Mouse (Mus musculus) frontal cortex, postnatal 25 days (tissue): ENCODE results near the gene Ush1g.

Experiments
- DNase-seq, 2 experiments: peaks; one replicate each; pipeline ENCODE4 v3.0.0; 2022; ENCODE audit warnings: low spot score in 2 of 2

The Ush1g gene

DNA sequence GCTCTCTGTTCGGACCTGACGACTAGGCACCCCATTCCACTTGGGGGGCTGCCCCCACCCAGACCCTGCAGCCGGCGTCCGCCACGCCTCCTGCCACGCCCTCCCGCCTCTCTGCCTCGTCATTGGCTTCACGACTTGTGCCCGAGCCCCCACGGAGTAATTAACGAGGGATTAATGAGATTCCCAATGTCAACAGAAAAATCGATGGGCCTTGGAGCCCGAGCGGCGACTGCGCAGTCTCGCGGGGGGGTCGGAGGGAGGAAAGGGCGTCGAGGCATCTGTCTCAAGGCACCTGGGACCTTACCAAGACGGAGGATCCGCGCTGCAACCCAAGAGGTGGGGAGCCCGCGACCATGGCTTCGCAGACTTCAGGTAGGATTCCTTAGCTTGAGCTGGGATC is 12.7 kb upstream of the Ush1g start, which contains the start of gene Otop3:
Gene Otop3, plus strand, starts transcription at position 201 of the 400 bp plus-strand sequence.
- no peak for DNase-seq

DNA sequence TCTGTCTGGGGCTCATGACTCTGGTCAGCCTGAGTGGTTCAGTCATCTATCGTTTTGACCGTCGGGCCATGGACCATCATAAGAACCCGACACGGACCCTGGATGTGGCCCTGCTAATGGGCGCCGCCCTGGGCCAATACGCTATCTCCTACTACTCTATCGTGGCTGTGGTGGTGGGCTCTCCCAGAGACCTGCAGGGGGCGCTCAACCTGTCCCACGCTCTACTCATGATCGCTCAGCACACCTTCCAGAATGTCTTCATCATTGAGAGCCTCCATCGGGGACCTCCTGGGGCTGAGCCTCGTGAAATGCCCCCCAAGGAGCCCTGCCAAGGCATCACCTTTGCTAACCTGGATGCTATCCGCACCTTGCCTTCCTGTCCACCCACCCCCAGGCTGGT is 7.5 kb upstream of the Ush1g start:
- no peak for DNase-seq

DNA sequence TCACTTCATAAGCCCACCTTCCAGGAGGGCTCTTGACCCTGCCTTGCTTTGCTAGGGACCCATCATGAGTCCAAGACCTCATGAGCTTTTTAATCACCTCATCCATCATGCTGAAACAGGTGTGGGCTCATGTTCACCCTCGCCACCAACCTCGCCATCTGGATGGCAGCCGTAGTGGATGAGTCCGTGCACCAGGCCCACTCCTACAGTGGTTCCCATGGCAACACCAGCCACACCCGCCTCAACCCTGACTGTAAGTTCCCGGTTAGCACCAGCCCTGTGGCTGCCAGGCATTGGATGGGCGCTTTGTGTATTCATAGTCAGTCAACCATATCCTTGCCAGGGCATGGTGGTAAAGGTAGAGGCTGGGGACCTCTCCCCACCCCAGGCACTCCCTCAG is 4.9 kb upstream of the Ush1g start:
- peak in 1 of 2 experiments; percentile 41 for DNase-seq

DNA sequence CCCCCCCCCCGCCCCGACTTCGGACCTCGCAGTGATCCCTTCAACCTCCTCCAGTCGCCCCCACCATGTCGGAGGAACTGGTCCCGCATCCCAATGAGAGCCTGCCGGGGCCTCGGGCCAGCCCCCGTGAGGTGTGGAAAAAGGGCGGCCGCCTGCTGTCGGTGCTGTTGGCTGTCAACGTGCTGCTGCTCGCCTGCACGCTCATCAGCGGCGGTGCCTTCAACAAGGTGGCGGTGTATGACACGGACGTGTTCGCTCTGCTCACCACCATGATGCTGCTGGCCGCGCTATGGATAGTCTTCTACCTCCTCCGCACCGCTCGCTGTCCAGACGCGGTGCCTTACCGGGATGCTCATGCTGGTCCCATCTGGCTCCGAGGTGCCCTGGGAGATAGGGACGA is 1.5 kb upstream of the Ush1g start:
- no peak for DNase-seq

DNA sequence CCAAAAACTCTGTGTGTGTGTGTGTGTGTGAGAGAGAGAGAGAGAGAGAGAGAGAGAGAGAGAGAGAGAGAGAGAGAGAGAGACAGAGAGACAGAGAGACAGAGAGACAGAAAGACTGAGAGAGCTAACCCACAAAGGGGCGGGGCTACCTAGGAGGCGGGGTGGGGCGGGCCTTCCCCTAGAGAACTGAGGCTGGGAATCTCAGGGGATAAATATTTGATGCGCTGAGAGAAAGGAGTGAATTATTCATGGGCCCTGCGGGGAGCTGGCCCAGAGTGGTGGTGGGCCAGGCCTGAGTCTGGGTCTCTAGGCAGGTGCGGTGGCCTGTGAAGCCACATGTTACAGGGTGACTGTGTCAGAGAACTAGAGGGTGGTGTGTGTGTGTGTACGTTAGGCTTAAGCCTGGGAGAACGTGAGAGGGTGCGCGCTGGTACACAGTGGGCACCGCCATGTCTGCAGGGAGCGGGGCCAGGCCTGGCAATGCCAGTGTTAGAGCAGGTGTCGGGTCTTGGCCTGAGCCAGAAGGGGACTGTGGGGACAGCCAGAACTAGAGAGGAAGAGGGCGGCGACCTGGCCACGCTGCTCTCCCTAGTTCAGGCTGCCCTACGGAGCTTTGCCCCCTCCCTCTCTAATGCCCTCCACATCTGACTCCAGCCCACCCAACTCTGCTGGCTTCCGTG is 2.0 kb downstream of the Ush1g start:
- DNase-seq: no peak

DNA sequence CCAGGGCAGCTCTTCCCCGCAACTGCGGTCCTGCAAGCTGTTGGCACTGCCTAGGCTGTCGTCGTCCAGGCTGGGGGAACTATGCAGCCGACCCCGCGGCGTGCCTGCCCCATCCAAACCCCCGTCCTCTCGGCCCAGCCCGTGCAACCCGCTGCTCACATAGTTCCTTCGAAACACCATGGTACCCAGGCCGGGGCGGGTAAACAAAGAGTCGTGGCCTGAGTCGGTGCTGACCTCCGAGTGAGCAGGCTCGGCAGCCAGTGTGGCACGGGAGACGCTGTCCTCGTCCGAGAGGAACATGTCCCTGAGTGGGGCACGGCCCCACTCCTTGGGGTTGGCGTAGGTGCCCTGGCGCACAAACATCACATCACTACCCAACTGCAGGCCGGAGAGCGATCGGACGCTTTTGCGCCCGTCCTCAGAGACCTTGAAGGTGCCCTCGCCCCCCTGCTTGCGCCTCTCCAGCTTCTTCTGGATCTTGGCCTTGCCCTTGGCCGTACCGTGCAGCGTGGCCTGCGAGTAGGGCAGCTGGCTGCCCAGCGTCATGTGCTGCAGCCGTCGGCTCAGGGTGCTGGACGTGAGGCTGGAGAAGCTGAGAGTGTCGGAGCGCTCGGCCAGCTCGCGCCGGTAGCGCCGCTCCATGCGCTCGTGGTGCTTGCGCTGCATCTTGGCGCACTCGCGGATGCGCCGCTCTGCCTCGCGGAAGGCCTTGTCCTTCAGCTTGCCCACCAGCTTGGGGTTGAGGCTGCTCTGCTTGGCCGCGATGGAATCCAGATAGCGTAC is 3.4 kb downstream of the Ush1g start:
- no peak for DNase-seq

DNA sequence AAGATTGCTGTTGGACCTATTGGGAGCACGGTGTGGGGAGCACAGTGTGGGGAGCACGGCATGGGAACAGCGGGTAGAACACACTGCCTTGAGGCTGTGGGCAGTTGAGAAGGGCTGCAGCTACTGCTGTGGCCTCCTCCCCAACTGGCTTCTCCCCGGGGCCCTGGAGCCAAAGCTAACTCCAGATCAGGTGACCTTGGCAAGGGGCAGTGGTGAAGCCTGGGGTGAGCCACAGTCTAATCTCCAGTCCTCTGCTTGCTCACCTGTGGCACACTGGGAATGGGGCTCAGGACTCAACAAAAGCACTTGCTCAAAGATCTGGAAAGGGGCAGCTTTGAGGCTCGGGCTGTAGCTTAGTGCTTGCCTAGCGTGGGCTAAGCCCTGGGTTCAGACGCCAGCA is 4.6 kb downstream of the Ush1g start:
- DNase-seq: no peak

DNA sequence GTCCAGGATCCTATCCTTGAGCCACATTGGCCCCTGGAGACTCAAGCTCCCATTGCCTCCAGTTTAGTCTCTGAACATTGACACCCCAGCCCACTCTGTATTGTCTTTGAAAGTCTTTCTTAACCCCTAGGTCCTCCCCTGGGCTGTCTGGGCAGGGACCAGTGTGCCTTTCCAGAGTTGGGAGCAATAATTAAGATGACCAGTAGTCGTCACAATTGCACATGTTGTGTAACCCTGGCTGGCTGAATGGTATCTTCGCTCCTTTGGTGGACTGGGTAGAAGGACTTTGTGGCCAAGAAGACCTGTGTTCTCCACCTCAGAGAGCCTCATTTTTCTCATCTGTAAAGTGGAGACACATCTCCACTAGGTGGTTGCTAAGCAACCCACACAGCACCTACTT is 7.6 kb downstream of the Ush1g start:
- no peak for DNase-seq

DNA sequence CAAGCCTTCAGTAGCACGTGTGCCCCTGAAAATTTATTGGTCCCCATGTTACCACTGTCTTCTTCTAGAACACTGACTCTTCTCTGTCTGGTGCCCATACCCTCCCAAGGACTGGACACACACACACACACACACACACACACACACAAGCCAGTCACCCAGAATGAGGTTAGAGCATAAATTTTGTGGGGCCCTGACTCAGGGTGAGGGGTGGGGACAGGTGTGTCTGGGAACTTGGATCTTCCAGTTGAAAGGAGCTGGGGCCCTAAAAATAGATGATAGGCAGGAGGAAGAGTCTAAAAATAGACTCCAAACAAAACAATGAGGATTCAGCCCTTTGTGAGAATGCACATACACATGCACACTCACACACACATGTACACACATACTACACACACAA is 13.1 kb downstream of the Ush1g start:
- DNase-seq: no peak

DNA sequence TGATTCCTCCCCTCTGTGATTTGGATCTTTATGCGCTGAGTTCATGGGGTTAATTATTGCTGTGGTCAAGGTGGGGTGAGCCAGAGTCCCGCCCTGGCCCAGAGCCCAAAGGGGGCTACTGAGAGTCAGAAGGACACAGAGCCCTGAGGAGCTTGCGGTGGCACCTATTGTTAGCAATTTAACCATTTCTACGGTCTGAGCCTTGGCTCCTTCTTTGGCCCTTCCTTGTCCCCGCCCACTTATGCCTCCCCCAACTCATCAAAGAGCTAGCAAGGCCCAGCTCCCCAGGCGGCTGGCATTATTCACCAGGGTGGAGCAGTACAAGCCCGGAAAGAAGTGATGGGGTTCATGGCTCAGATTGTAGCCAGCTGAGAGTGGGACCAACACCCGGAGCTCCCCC is 15.0 kb downstream of the Ush1g start, which contains the start of gene Otop2:
Gene Otop2, plus strand, starts transcription at position 301 of the 400 bp plus-strand sequence.
- DNase-seq: no peak

DNA sequence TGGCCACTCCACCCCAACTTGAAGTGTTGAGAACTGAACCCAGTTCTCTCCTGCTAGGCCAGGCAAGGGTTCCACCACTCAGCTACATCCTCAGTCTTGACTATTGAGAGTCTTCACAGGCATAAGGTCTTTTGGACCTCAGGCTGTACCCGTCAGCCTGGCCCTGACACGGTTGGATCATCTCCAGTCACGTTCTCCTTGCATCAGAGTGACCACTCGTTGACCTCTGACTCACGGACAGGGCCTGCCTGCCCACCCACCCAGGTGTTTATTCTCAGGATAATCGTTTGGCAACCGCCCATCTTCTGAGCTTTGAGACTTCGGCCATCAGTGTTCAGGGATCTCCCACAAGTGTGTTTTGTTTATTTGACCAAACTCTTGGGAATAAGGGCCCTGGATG is 18.7 kb downstream of the Ush1g start:
- DNase-seq: no peak

DNA sequence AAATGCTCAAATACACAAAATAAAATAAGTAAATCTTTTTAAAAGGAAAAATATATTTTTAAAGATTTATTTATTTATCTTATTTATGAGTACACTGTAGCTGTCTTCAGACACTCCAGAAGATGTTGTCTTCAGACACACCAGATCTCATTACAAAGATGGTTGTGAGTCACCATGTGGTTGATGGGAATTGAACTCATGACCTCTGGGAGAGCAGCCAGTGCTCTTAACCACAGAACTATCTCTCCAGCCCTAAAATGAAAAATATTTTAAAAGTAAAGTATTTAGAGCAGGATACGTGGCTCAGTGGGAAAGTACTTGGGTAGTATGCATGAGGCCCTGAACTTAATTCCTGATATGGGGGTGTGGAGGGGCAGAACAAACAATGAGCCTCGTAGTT is 20.5 kb downstream of the Ush1g start:
- DNase-seq: no peak

DNA sequence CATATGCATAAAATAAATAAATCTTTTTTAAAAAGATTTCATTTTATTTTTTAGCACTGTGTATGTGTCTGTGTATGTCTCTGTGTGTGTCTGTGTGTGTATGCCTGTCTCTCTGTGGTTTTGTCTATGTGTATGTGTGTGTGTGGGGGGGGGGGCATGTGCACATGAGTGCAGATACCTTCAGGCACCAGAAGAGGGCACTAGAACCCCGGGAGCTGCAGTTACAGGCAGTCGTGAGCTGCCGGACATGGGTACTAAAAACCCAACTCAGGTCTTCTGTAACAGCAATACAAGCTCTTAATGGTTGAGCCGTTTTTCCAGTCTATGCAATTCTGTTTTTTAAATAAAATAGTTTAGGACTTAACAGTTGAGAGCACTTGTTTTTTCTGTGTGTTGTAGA is 21.1 kb downstream of the Ush1g start:
- no peak for DNase-seq

DNA sequence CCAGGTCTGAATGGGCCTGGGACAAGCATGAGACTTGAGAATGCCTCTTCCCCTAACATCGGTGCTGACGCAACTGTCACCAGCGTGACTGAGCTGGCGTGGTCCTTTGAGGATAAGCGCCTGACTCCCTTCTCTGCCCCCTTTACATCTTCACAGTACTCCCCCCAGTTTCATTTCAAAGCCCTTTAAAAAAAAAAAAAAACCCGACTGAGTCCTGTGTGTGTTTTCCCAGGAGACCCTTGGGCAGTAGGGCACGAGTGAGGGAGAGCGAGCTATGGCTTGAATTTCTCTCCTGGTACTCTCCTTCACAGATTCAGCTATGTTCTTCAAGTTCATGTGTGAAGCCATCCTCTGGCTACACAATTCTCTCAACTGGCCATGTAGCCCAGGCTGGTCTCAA is 23.7 kb downstream of the Ush1g start:
- no peak for DNase-seq

DNA sequence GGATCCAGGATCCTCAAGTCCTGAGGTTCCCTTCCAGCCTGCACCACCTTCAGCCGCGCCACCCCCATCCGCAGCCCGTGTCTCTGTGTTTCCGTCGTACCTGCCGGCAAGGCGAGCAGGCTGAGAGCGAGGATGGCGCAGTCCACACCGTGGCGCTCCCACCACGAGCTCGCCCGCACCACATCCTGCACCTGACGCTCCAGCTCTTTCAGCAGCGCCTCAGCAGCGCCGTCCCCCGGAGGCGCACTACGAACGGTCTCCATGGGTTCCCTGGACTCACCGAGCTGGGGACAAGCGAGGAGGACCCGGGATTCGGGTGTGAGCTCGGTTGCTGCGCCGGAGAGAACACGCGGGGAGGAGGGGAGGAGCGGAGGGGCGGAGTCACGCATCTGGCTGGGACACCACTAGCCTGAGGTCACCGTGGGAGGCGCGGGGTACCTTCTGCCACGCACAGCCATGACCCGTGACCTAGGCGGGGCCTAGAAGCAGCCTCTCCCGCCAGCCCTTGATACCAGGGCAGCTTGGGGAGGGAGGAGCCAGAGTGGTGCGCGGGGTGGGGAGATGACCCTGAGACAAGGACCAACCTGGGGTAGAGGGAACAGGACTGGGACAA is 24.5 kb downstream of the Ush1g start, which contains the start of gene Fads6:
Gene Fads6, minus strand, starts transcription at position 450 of the 613 bp plus-strand sequence.
- peak in 1 of 2 experiments; percentile 60 for DNase-seq

DNA sequence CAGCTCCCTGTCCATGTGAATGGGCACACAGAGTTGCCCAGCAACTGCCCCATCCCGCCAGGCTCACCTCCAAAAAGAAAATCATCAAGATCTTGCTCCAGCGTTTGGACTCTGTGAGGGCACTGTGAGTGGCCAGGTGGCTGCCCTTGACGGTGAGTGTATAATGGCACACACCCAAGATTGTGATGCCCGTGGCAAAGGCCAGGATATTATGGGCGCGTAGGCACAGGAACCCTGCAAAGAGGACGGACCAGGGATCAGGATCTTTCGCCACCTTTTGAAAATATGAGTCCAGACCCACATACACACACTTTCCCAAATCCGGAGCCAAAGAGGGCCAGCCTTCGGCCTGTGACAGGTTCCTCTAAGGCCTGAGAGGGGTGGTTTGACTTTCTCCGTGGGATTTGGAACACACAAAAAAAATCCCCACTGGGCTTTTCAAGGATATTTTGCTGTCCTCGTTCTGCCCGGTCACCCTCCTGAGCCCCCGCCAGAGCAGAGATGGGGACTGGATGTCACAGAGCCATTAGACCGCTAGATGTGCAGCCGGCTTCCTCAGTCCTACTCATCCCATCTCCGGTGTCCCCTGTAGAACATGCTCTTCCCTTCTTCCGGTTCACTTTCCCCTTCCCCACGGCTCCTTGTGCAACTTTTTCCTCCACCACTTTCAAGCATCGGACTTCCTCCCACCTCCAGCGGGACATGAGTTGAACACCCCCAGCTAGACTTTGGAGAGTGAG is 25.2 kb downstream of the Ush1g start:
- no peak for DNase-seq

DNA sequence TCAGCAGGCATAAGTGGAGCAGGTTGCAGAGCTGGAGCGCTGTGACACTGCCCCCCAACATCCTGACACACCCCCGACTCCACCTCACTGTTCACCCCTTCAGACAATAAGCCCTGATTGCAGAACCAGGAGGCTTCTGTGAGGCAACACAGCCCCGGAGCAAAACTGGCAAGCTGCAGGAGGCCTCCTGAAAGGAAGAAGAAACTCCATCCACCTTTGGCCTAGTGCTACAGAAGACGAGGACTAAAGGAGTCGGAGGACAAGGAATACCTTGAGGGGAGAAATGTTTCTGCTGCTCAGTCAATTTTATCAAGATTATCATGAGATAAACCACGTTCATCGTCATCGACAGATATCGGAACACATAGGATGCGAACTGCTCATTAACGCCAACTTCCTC is 25.9 kb downstream of the Ush1g start:
- no peak for DNase-seq

DNA sequence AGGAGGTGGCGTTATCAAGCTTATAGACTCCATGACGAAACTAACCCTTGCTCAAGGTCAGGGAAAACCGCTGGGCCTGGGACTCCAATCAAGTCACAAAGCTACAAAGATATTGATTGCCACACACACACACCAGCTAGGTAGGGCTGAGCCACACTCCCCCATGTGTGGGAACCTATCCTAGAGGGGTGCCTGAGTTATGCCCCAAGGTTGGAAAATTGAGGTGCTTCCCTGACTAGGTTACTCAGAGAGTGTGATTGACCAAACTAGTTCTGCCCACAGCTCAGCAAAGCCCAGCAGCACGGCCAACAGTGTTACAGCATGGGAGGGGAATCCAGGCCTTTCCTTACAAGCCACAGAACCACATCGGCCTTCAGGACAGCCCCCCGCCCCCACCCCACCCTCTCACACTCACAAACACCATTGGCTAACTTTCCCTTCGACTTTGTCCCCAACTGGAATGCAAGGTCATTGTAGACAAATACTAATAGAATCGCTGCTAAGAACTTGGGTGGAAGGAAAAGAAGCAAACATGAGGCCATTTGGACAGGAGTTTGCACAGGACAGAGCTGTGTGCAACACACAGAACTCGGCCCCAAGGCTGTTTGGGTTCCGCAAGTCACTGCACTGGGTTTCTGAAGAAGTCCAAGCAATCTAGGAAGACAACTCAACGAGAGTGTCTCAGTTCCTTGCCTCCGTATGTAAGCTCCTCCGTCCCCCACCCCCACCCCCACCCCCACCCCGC is 29.0 kb downstream of the Ush1g start:
- DNase-seq: no peak

DNA sequence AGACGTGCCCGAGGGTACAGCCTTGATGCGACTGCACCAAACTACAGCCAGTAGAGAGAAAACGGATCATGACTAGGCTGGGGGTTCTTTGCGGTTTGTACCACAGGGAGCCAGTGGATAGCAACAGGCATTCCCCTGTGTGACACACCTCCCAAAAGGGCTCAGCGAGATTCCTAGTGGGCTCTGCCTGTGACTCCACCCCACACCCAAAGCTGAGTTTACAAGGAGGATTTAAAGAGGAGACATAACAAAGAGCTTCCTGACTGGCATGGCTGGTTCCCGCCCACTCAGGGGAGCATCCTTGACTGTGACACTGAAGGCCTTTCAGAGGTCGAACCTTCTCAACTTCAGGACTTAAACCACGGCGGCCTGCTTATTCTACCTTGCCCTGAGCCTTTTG is 30.3 kb downstream of the Ush1g start:
- DNase-seq: no peak

DNA sequence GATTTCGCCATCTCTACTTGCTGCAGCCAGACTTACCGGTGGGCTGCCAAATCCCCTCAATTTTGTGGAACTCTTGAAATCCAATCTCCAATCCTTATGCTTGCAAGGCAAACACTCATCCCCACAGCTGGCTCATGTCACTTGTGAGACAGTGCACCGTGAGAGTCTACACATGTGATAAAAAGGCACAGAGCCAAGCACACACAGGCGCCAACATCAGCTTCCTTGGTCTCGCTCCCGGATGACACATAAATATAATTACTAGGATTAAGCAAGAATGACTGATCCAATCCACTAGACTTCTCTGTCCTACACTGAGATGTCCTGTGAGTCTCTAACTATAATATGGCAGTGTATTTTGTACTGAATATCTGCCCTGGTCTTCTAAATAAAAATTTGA is 30.9 kb downstream of the Ush1g start:
- no peak for DNase-seq

DNA sequence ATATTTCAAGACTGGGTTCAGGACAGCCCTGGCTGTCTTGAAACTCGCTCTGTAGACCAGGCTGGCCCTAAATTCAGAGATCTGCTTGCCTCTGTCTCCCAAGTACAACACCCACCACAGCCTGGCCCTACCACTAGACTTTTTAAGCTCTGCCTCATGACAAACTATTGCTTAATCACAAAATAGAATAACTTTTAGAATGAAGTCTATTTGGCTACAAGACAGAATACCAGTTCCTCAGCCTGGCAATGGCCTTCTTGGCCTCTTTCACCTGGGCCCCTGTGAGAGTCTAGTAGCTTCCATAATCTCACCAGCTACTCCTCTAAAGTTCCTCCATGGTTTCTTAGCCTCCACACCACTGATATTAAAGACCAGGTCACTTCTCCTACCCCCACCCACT is 31.5 kb downstream of the Ush1g start:
- no peak for DNase-seq
